Mouse (Mus musculus): ENCODE results near the gene Ptafr.

DNA sequence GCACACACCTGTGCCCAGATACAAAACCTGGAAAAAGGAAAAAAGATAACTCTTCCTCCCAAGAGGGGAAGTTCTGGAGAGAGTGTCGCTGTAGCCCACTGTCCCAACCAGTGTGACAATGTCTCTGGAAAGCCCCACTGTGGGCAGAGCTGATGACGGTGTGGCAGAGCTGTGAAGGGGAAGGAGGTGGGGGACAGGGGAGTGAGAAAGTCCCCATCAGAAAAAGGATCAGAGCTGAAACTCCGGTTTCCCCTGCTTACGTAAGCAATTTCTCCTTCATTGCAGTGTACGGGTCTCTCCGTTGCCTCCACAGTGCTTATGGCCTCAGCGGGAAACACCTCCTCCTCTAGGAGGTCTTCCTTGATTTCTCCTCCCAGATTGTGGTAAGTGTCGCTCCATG, 47.5 kb downstream of the Ptafr start:
- TF ChIP-seq POLR2A (IDR thresholded peaks at IDR 0.05; ENCODE audit: insufficient read depth, low read length) (no peak), CTCF (IDR thresholded peaks at IDR 0.05; ENCODE audit: low read depth, low read length) (no peak), EP300 (IDR thresholded peaks at IDR 0.05; ENCODE audit: insufficient read depth, low read depth, low read length) (no peak)
